Mouse (Mus musculus) spleen, adult 18-20 months (tissue): ENCODE data around the gene Olfr1099.

ENCODE experiments used
- DNase-seq, 2 experiments: peaks; one replicate each; pipeline ENCODE4 v3.0.0; 2022; ENCODE audit warnings: mixed read lengths in 2 of 2

The Olfr1099 gene

DNA sequence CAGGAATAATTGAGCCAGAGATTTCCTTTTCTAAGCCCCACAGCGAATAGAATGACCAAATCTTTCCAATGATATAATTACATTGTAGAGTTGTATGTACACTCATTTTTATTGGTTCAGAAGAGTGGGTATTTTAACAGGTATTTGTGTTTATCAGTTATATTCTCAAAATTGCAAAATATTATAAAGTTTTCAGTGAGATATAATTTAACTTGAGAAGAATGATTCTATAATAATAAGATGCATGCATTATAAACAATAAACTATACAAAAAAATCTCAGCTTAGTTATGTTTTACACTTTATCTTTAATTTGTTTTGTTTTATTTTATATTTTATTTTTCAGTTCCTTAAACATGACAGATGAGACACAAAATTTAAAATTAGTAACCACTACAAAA lies at the start of gene Olfr1099:
Olfr1099 (minus strand) TSS at position 101 of the 400 bp plus-strand sequence.
- no peak for DNase-seq

DNA sequence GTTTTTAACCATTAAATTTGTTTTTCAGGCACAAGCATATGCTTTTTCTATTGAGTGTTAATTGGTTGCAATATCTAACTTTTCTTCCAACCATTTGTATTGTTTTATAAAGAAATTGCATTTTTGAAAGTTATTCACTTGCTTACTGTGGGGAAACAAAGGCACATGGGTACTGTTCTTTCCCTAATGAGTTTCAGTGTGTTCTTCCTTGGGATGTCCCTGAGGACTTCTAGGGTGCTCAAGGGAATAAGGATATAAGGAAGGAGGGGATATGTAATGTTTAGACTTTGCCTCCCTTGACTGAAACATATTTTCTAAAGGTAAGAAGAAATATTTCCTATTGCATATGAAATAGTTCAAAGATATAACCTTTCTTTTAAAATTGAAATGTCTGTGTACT lies 37.6 kb upstream of the Olfr1099 start, which contains the start of gene Olfr1102:
Olfr1102 (plus strand) TSS at position 301 of the 400 bp plus-strand sequence.
- DNase-seq: no peak

DNA sequence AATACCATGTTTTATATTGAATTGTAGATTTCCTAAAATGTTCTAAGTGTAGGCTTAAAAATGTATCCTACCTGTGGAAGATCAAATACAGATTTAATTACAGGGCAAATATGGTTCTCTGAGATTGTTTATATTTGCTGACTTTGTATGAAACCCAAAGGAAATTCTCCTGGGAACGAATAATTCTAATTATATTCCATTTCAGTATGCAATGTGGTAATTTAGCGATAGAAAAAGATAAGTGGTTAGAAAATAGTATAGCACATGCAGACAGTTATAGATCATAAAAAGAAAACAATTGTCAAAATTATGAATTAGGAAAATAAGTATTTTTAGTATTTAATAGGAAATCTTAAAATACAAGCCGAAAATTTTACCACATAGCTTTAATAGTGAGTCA lies 30.6 kb upstream of the Olfr1099 start, which contains the start of gene Olfr1101:
Olfr1101 (minus strand) TSS at position 101 of the 400 bp plus-strand sequence.
- no peak for DNase-seq

DNA sequence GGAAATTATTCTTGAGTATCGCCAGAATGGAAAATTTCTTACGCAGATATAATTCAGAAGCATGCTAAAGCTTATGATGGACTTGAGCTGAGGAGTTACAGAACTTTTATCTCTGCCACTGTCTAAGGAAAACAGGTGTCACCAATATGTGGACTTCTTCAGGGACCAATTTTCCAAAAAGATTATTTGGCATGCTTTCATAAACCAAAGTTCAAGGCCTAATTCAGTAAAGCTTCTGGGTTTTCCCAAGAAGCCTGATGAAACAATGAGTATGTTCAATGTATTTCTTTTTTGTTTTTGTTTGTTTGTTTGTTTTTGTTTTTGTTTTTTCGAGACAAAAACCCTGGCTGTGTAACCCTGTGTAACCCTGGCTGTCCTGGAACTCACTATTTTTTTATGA lies 19.4 kb upstream of the Olfr1099 start, which contains the start of gene Olfr1100:
Olfr1100 (minus strand) TSS at position 101 of the 400 bp plus-strand sequence.
- DNase-seq: no peak

DNA sequence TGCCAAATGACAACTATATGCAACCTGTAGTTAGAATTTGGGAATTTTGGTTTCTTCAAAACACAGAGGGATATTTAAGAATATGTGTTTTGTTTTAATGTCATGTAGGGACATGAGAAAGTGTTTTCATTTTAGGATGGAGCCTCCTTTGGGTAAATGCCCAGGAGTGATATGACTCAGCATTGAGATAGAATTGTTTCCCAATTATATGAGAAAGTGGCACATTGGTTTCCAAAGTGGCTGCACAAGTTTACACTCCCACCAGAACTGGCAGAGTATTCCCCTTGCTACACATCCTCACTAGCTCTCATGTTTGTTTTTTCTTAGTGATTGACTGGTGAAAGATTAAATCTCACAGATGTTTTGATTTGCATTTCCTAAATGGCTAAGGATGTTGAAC lies 33.9 kb downstream of the Olfr1099 start:
- no peak for DNase-seq

DNA sequence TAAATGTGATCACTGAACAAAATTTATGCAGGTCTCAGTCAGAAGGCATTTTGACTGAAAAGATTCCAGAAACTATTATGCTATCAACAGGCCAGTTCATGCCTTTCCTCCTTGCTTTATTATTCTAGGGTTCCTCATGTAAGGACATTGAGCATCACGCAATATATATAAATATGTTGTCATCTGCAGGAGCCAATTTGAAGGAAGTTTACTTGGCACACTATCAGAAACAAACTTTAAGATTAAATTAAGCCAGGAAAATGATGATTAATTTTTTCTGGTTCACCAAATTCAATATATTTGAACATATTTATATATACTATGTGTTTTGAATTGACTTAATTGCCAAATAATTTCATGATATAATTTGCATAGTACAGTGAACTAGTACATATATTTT lies 36.0 kb downstream of the Olfr1099 start, which contains the start of gene Olfr1098:
Olfr1098 (minus strand) TSS at position 101 of the 400 bp plus-strand sequence.
- no peak for DNase-seq

DNA sequence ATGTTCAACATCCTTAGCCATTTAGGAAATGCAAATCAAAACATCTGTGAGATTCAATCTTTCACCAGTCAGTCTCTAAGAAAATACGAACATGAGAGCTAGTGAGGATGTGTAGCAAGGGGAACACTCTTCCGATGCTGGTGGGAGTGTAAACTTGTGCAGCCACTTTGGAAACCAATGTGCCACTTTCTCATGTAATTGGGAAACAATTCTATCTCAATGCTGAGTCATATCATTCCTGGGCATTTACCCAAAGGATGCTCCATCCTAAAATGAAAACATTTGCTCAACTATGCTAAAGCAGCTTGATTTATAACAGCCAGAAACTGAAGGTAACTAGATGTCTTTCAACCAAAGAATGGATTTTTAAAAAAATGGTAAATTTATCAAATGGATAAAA lies 54.8 kb downstream of the Olfr1099 start:
- DNase-seq: no peak
